Mouse (Mus musculus) heart, postnatal 36 days (tissue): ENCODE measurements around the gene Gm14548. TPM values are rescaled to one million over a fixed set of nuclear protein-coding genes. Genes with fewer than 3 reads are reported as not detected.
"Not testable (repeated sequence)": the region's sequence is repeated elsewhere in the genome, so short reads cannot be mapped to it uniquely, and the experiment has no call there.

Experiments used
- DNase-seq, 2 experiments: peaks; one replicate each; pipeline ENCODE4 v3.0.0; 2021 to 2022
- intact Hi-C: fragments of 180-260 bp; cut with DNase I; formaldehyde crosslinking; loops from one replicate; pipeline ENCODE4 v1.15.1; 2025
- total RNA-seq, 2 experiments: library from RNA; stranded (reverse); gene quantifications; 2 replicates each; pipeline ENCODE4 v1.2.3; 2021

Gene Gm14548
- total RNA-seq, result under 1 TPM in 1 of 2 experiments, not detected in 1; 0.35 TPM

GRCm38 (mm10) chr7:3898036-3898590 is at the start of gene Gm14548:
TSS of gene Gm14548 (minus strand) at chr7:3898120.
- DNase-seq, result peak in 1 of 2 experiments; percentile 5
- intact Hi-C loops, result not testable (repeated sequence)

GRCm38 (mm10) chr7:3946117-3946516 is 48.2 kb upstream of the Gm14548 start:
- no peak for DNase-seq
- intact Hi-C loops, result no loop called here

- intact Hi-C loops, result no loop called here
- no peak for DNase-seq
Measured at GRCm38 (mm10) chr7:3940915-3941314, 43.0 kb upstream of the Gm14548 start.

GRCm38 (mm10) chr7:3939866-3940525 is 42.1 kb upstream of the Gm14548 start:
- no peak for DNase-seq
- intact Hi-C loops, result no loop called here

- peak in 1 of 2 experiments; percentile 5 for DNase-seq
- intact Hi-C loops, result not testable (repeated sequence)
Measured at GRCm38 (mm10) chr7:3935473-3935872, 37.6 kb upstream of the Gm14548 start.

GRCm38 (mm10) chr7:3915387-3915786 is 17.5 kb upstream of the Gm14548 start, which contains the start of gene Lilra6:
TSS of gene Lilra6 (minus strand) at chr7:3915503.
- peak in 1 of 2 experiments; percentile 7 for DNase-seq
- intact Hi-C loops, result not testable (repeated sequence)

- DNase-seq, result no peak
- intact Hi-C loops, result no loop called here
Measured at GRCm38 (mm10) chr7:3903704-3904103, 5.8 kb upstream of the Gm14548 start.

GRCm38 (mm10) chr7:3875032-3875431 is 22.9 kb downstream of the Gm14548 start:
- intact Hi-C loops, result not testable (repeated sequence)

GRCm38 (mm10) chr7:3844951-3845350 is 53.0 kb downstream of the Gm14548 start, which contains the start of gene Pira2:
TSS of gene Pira2 (minus strand) at chr7:3845051.
- DNase-seq, intact Hi-C loops: not testable (repeated sequence)

More at GRCm38 (mm10) chr7:3875032-3875431, 22.9 kb downstream of the Gm14548 start:
- DNase-seq, result not testable (repeated sequence)

- intact Hi-C loops, DNase-seq: not testable (repeated sequence)
Measured at GRCm38 (mm10) chr7:3837854-3838253, 60.1 kb downstream of the Gm14548 start.

Other genes starting within 250 kb of the Gm14548 start
- gene Leng1, start 232.3 kb downstream of the Gm14548 start, total RNA-seq, result 10 to 100 TPM; 12.5 to 12.9 TPM
- gene Tmc4, start 220.6 kb downstream of the Gm14548 start, total RNA-seq, result 1 to 10 TPM in 1 of 2 experiments, under 1 TPM in 1; 0.54 to 1.2 TPM
- 10 to 100 TPM; 73.9 to 77.4 TPM for gene Tsen34, start 205.3 kb downstream of the Gm14548 start, total RNA-seq
- 10 to 100 TPM; 18.7 to 22.1 TPM for gene Mboat7, start 204.6 kb downstream of the Gm14548 start, total RNA-seq
- 100 to 1,000 TPM; 621 to 660 TPM for gene Rps9, start 194.1 kb downstream of the Gm14548 start, total RNA-seq
- 1 to 10 TPM; 1.7 to 2.6 TPM for gene Pirb, start 177.7 kb downstream of the Gm14548 start, total RNA-seq
- under 1 TPM; 0.46 to 0.61 TPM for gene Gm15448, start 72.4 kb downstream of the Gm14548 start, total RNA-seq
- gene Pira2, start 53.1 kb downstream of the Gm14548 start, total RNA-seq, result under 1 TPM; 0.33 to 0.44 TPM
- under 1 TPM; 0.38 to 0.58 TPM for gene Lilra6, start 17.4 kb upstream of the Gm14548 start, total RNA-seq
- gene Lair1, start 165.1 kb upstream of the Gm14548 start, total RNA-seq, result 1 to 10 TPM; 1.8 to 3.0 TPM
- 1 to 10 TPM in 1 of 2 experiments, under 1 TPM in 1; 0.89 to 2.6 TPM for gene Ttyh1, start 221.3 kb upstream of the Gm14548 start, total RNA-seq
- 10 to 100 TPM; 30.4 to 45.7 TPM for gene Leng8, start 238.9 kb upstream of the Gm14548 start, total RNA-seq